Mouse (Mus musculus) testis, adult 2 months (tissue): ENCODE measurements around the gene Agap1. TPM values are rescaled to one million over a fixed set of nuclear protein-coding genes. Genes with fewer than 3 reads are reported as not detected.

Experiments
- H3K27ac ChIP-seq: fragments of 200-500 bp; 2 replicates; pipeline ENCODE4 v1.5.1; 2012; ENCODE audit warnings: low read depth, low read length; ENCODE audit not compliant: control insufficient read depth, insufficient read depth
- H3K27me3 ChIP-seq: fragments of 200-500 bp; 2 replicates; pipeline ENCODE4 v1.6.1; 2012; ENCODE audit warnings: mild to moderate bottlenecking, low read length, moderate library complexity; ENCODE audit not compliant: control insufficient read depth, insufficient read depth
- H3K36me3 ChIP-seq: fragments of 200-500 bp; 2 replicates; pipeline ENCODE4 v1.6.1; 2012; ENCODE audit warnings: mild to moderate bottlenecking, low read length; ENCODE audit not compliant: control insufficient read depth, insufficient read depth
- H3K4me1 ChIP-seq: fragments of 200-500 bp; 2 replicates; pipeline ENCODE4 v1.6.1; 2012; ENCODE audit warnings: low read length; ENCODE audit not compliant: control insufficient read depth, insufficient read depth
- H3K4me3 ChIP-seq: fragments of 200-500 bp; 2 replicates; pipeline ENCODE4 v1.5.1; 2012; ENCODE audit warnings: low read depth, mild to moderate bottlenecking, low read length, moderate library complexity, mixed read lengths; ENCODE audit not compliant: control insufficient read depth
- CTCF ChIP-seq: fragments of 200-500 bp; IDR thresholded peaks from 2 replicates; pipeline ENCODE4 v1.5.1; 2012; ENCODE audit warnings: low read depth, mild to moderate bottlenecking, inconsistent platforms, low read length, moderate library complexity; ENCODE audit not compliant: control insufficient read depth, insufficient read depth, insufficient replicate concordance
- POLR2A ChIP-seq: fragments of 200-500 bp; IDR thresholded peaks from 2 replicates; pipeline ENCODE4 v1.6.1; 2012; ENCODE audit warnings: low read depth, mild to moderate bottlenecking, inconsistent platforms, low read length, moderate library complexity; ENCODE audit not compliant: control insufficient read depth
- polyA plus RNA-seq: library from polyadenylated mRNA; depleted of rRNA; stranded (reverse); fragments of >200 nt; gene quantifications from 2 replicates; pipeline ENCODE4 v1.2.3, GENCODE M21; 2012

Agap1 gene
- polyA plus RNA-seq, 1 experiment: 16.5 TPM

DNA sequence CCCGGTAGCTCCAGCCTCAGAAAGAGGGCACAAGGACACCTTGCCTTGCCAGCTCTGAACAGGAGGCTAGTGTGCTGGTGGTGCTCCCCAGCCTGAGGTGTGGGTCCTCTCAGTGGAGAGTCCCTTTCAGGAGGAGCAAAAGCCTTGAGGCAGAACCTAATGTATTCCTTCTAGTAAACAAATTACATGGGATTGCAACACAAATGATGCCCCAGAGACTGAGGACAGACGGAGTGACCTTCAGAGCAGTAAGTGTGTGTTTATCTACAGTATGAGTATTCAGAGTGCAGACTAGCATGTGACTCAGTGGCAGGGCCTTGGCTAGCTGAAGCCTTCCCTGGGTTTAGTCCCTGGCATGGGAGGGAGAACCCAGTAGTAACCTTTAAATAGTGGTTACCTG lies 165.4 kb downstream of the Agap1 start:
- no peaks in the 10 kb centered on the region for H3K27me3 ChIP-seq
- no peak overlapping the region for H3K27ac ChIP-seq
- no peaks in the 10 kb centered on the region for H3K36me3 ChIP-seq
- TF ChIP-seq CTCF: no peak
- no peak for TF ChIP-seq POLR2A
- H3K4me1 ChIP-seq: peaks cover 2% of the 10 kb centered on the region; the same call in 1 of the 2 replicates
- no peak overlapping the region for H3K4me3 ChIP-seq

- H3K27me3 ChIP-seq: no peaks in the 10 kb centered on the region
- no peak overlapping the region for H3K27ac ChIP-seq
- no peak for TF ChIP-seq POLR2A
- no peak for TF ChIP-seq CTCF
- H3K4me1 ChIP-seq: peaks cover 2% of the 10 kb centered on the region; the same call in 1 of the 2 replicates
- no peak overlapping the region for H3K4me3 ChIP-seq
- H3K36me3 ChIP-seq: no peaks in the 10 kb centered on the region
These were observed 166.6 kb downstream of the Agap1 start for GRCm38 (mm10) chr1:89621014-89621791.

DNA sequence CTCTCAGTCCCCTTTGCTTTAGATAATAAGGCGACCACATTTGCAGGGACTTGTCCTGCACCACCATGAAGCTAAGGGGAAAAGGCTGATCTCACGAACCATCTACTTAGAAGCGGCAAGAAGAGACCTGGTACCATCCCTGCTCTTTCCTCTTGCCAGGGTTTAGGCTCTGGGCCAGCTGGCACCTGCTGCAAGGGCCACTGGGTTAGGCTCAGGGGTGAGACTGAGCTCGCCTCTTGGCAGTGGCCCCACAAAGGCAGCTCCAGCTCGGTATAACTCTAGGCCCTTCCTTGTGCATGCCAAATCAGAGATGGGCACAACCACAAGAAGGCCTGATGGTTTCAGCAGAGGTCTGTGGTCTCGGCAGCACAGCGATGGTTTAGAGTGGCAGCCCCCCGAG lies 167.3 kb downstream of the Agap1 start:
- Histone ChIP-seq H3K27me3 (no peaks in the 10 kb centered on the region), H3K36me3 (no peaks in the 10 kb centered on the region), H3K27ac (no peak overlapping the region), H3K4me3 (no peak overlapping the region), H3K4me1 (peaks cover 2% of the 10 kb centered on the region; the same call in 1 of the 2 replicates)
- TF ChIP-seq POLR2A: no peak
- TF ChIP-seq CTCF: no peak

DNA sequence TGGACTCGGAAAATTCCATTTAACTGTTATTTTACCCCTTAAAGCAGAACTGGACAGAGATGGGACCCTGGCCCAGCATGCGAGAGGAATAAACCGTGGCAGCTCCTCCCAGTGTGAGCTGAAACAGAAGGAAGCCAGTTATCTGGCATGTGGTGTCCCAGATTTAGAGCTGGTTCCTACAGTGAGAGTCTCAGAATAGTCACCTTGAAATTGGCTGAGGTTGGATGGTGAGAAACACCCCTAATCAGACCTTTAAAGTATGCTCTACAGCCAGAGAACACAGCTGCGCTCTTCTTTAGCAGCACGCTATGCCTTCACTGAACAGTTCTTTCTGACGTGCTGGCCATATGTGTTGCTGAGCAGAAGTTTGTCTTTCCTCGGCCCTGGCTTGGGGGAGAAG lies 168.2 kb downstream of the Agap1 start:
- peaks cover 2% of the 10 kb centered on the region; the same call in 1 of the 2 replicates for H3K4me1 ChIP-seq
- no peak for TF ChIP-seq CTCF
- no peak for TF ChIP-seq POLR2A
- no peak overlapping the region for H3K27ac ChIP-seq
- H3K4me3 ChIP-seq: no peak overlapping the region
- H3K36me3 ChIP-seq: no peaks in the 10 kb centered on the region
- H3K27me3 ChIP-seq: no peaks in the 10 kb centered on the region

- H3K27me3 ChIP-seq: no peaks in the 10 kb centered on the region
- no peak overlapping the region for H3K27ac ChIP-seq
- no peak for TF ChIP-seq CTCF
- no peak for TF ChIP-seq POLR2A
- no peaks in the 10 kb centered on the region; the same call in 1 of the 2 replicates for H3K4me1 ChIP-seq
- no peak overlapping the region for H3K4me3 ChIP-seq
- no peaks in the 10 kb centered on the region for H3K36me3 ChIP-seq
These were observed 170.7 kb downstream of the Agap1 start for GRCm38 (mm10) chr1:89625312-89625711.

GRCm38 (mm10) chr1:89625967-89626366 lies 171.4 kb downstream of the Agap1 start:
- H3K36me3 ChIP-seq: no peaks in the 10 kb centered on the region
- no peak overlapping the region for H3K27ac ChIP-seq
- H3K4me1 ChIP-seq: no peaks in the 10 kb centered on the region; the same call in 1 of the 2 replicates
- no peaks in the 10 kb centered on the region for H3K27me3 ChIP-seq
- TF ChIP-seq POLR2A (no peak), CTCF (no peak)
- H3K4me3 ChIP-seq: no peak overlapping the region

DNA sequence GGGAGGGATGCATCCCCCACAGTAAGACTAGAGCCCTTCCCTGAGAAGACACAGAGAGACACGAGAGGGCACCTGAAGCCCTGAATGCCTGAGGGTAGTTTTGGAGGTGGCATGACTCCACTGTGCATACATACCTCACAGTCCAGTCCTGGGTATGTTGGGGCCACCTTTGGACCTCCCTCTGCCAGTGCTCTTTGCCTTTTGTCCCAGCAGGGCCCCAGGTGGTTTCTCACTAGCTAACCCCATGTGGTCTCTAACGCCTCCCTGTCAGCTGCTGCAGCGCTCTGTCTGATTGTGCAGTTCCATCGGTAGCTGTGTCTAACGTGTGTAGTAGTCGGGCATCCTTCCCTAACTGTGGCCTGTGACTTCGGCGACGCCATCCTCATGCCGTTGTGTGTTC lies 172.3 kb downstream of the Agap1 start:
- Histone ChIP-seq H3K4me3 (no peak overlapping the region), H3K4me1 (no peaks in the 10 kb centered on the region; the same call in 1 of the 2 replicates), H3K36me3 (no peaks in the 10 kb centered on the region), H3K27me3 (no peaks in the 10 kb centered on the region), H3K27ac (no peak overlapping the region)
- TF ChIP-seq CTCF (no peak), POLR2A (no peak)
